Mouse (Mus musculus) retina, adult 2 months (tissue): ENCODE results near the gene Slc4a4.

ENCODE experiments used
- DNase-seq: peaks from one replicate; pipeline ENCODE4 v3.0.0-alpha.2; 2012; ENCODE audit warnings: low read depth, low spot score

Gene Slc4a4

GRCm38 (mm10) chr5:89280312-89280863, 393.8 kb downstream of the Slc4a4 start:
- no peak for DNase-seq
